Mouse (Mus musculus) lung, embryonic 14.5 days (tissue): Measurements from ENCODE around the gene Cdhr3. TPM values are rescaled to one million over a fixed set of nuclear protein-coding genes. Genes with fewer than 3 reads are reported as not detected.

ENCODE experiments used
- ATAC-seq: fragments of 200-750 bp; cut with Nextera tagmentation; 2 replicates; pipeline ENCODE4 v1.8.0; 2017; ENCODE audit warnings: mild to moderate bottlenecking, moderate TSS enrichment, moderate library complexity; ENCODE audit not compliant: insufficient read depth
- DNase-seq: peaks from one replicate; pipeline ENCODE4 v3.0.0-alpha.2; 2015
- H3K27ac ChIP-seq: fragments of 300-500 bp; sonication (generic); 2 replicates; pipeline ENCODE4 v1.5.1; 2014; ENCODE audit warnings: low read depth, mild to moderate bottlenecking, moderate library complexity
- H3K27me3 ChIP-seq: fragments of 300-500 bp; sonication (generic); 2 replicates; pipeline ENCODE4 v1.6.1; 2014; ENCODE audit warnings: low read length, control low read depth; ENCODE audit not compliant: insufficient read depth
- H3K36me3 ChIP-seq: fragments of 300-500 bp; sonication (generic); 2 replicates; pipeline ENCODE4 v1.6.1; 2014; ENCODE audit warnings: control low read depth; ENCODE audit not compliant: insufficient read depth
- H3K4me1 ChIP-seq: fragments of 300-500 bp; sonication (generic); 2 replicates; pipeline ENCODE4 v1.6.1; 2014; ENCODE audit warnings: antibody characterized with exemption, control low read depth; ENCODE audit not compliant: insufficient read depth
- H3K4me2 ChIP-seq: fragments of 300-500 bp; sonication (generic); 2 replicates; pipeline ENCODE4 v1.6.1; 2014; ENCODE audit warnings: mild to moderate bottlenecking
- H3K4me3 ChIP-seq: fragments of 300-500 bp; sonication (generic); 2 replicates; pipeline ENCODE4 v1.5.1; 2014; ENCODE audit warnings: low read depth, low read length
- H3K9ac ChIP-seq: fragments of 300-500 bp; sonication (generic); 2 replicates; pipeline ENCODE4 v1.6.1; 2014
- H3K9me3 ChIP-seq: fragments of 300-500 bp; sonication (generic); 2 replicates; pipeline ENCODE4 v1.6.1; 2016; ENCODE audit warnings: low read depth, low read length, control low read depth
- CTCF ChIP-seq: IDR thresholded peaks from 2 replicates; pipeline ENCODE4 v1.5.1; 2016; ENCODE audit warnings: antibody characterized with exemption, low read depth
- WGBS: fragments of 180-500 bp; shearing (Covaris S2); extraction: QIAGEN DNeasy Blood & Tissue Kit; methylation state at CpG from one replicate; pipeline ENCODE4 v1.1.7; 2014; 5-methylcytosine and 5-hydroxymethylcytosine counted together
- polyA plus RNA-seq: library from polyadenylated mRNA; unstranded; fragments of >200 nt; fragmentation: Nextera tagmentation; extraction: Ambion mirVana; gene quantifications from 2 replicates; pipeline ENCODE4 v1.2.1, GENCODE M21; 2014

Gene Cdhr3
- polyA plus RNA-seq, 1 experiment from 2014 or later: not detected

- Histone ChIP-seq H3K9ac (no peak overlapping the region), H3K4me1 (no peaks in the 10 kb centered on the region), H3K36me3 (no peaks in the 10 kb centered on the region), H3K27me3 (no peaks in the 10 kb centered on the region), H3K27ac (no peak overlapping the region), H3K4me2 (0 out of 2 replicates have a peak overlapping the region, but pooled peaks have one; percentile 21), H3K9me3 (no peaks in the 10 kb centered on the region), H3K4me3 (no peak overlapping the region)
- peak; percentile 45 for ATAC-seq
- 2% methylated on average over 10 of the region's 10 CpGs for WGBS
- peak; percentile 95 for TF ChIP-seq CTCF
- peak; percentile 93 for DNase-seq
These were observed 65.6 kb downstream of the Cdhr3 start for GRCm38 (mm10) chr12:33027093-33027492.

GRCm38 (mm10) chr12:33024524-33024923, 68.2 kb downstream of the Cdhr3 start:
- no peak for ATAC-seq
- no peaks in the 10 kb centered on the region for H3K4me1 ChIP-seq

GRCm38 (mm10) chr12:33021751-33022150, 70.9 kb downstream of the Cdhr3 start:
- no peak overlapping the region for H3K4me2 ChIP-seq
- no peak for TF ChIP-seq CTCF
- H3K9ac ChIP-seq: no peak overlapping the region

More at GRCm38 (mm10) chr12:33024524-33024923, 68.2 kb downstream of the Cdhr3 start:
- H3K4me2 ChIP-seq: no peak overlapping the region
- DNase-seq: no peak
- no peaks in the 10 kb centered on the region for H3K27me3 ChIP-seq
- H3K27ac ChIP-seq: no peak overlapping the region
- H3K4me3 ChIP-seq: no peak overlapping the region
- H3K36me3 ChIP-seq: no peaks in the 10 kb centered on the region
- TF ChIP-seq CTCF: no peak
- no peaks in the 10 kb centered on the region for H3K9me3 ChIP-seq
- no peak overlapping the region for H3K9ac ChIP-seq
- 63% methylated on average over 6 of the region's 6 CpGs for WGBS

GRCm38 (mm10) chr12:33021140-33021539, 71.5 kb downstream of the Cdhr3 start:
- Histone ChIP-seq H3K4me3 (no peak overlapping the region), H3K36me3 (no peaks in the 10 kb centered on the region), H3K27me3 (no peaks in the 10 kb centered on the region), H3K9ac (no peak overlapping the region), H3K4me1 (no peaks in the 10 kb centered on the region), H3K27ac (no peak overlapping the region), H3K9me3 (no peaks in the 10 kb centered on the region), H3K4me2 (no peak overlapping the region)
- no peak for DNase-seq
- TF ChIP-seq CTCF: no peak
- WGBS: 71% methylated on average over 9 of the region's 9 CpGs
- ATAC-seq: no peak

More at GRCm38 (mm10) chr12:33021751-33022150, 70.9 kb downstream of the Cdhr3 start:
- Histone ChIP-seq H3K4me3 (no peak overlapping the region), H3K36me3 (no peaks in the 10 kb centered on the region), H3K9me3 (no peaks in the 10 kb centered on the region), H3K27me3 (no peaks in the 10 kb centered on the region), H3K4me1 (no peaks in the 10 kb centered on the region), H3K27ac (no peak overlapping the region)
- DNase-seq: no peak
- ATAC-seq: no peak
- WGBS: 86% methylated on average over 4 of the region's 4 CpGs

GRCm38 (mm10) chr12:33020011-33020410, 72.7 kb downstream of the Cdhr3 start:
- no peaks in the 10 kb centered on the region for H3K9me3 ChIP-seq
- H3K4me3 ChIP-seq: no peak overlapping the region
- TF ChIP-seq CTCF: no peak
- WGBS: 79% methylated on average over 6 of the region's 6 CpGs
- no peak overlapping the region for H3K4me2 ChIP-seq
- H3K27ac ChIP-seq: no peak overlapping the region
- H3K9ac ChIP-seq: no peak overlapping the region
- H3K4me1 ChIP-seq: no peaks in the 10 kb centered on the region
- H3K27me3 ChIP-seq: no peaks in the 10 kb centered on the region
- no peaks in the 10 kb centered on the region for H3K36me3 ChIP-seq
- ATAC-seq (no peak), DNase-seq (no peak)

DNA sequence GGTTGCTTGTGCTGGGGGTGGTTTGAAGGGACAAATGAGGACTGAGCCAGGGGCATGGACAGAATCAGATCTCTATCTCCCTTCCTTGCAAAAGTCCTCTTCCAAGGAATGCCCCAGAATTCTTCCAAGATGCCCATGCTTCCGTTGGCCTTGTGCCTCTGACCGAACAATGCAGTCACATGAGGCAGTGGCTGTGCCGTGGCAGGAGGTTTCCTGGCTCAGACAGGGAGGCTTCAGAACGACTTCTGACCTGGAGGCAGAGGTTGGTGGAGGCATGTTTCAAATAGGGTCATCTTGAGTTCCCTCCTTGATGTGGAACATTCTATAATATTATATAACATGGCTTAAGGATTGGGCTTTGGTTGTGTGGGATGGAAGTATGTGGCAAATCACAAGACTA, 74.1 kb downstream of the Cdhr3 start:
- no peaks in the 10 kb centered on the region for H3K36me3 ChIP-seq
- H3K4me3 ChIP-seq: no peak overlapping the region
- no peaks in the 10 kb centered on the region for H3K27me3 ChIP-seq
- ATAC-seq (no peak), DNase-seq (no peak)
- H3K27ac ChIP-seq: no peak overlapping the region
- TF ChIP-seq CTCF: no peak
- H3K4me2 ChIP-seq: no peak overlapping the region
- no peak overlapping the region for H3K9ac ChIP-seq
- WGBS: 67% methylated on average over 4 of the region's 4 CpGs
- H3K4me1 ChIP-seq: no peaks in the 10 kb centered on the region
- no peaks in the 10 kb centered on the region for H3K9me3 ChIP-seq

DNA sequence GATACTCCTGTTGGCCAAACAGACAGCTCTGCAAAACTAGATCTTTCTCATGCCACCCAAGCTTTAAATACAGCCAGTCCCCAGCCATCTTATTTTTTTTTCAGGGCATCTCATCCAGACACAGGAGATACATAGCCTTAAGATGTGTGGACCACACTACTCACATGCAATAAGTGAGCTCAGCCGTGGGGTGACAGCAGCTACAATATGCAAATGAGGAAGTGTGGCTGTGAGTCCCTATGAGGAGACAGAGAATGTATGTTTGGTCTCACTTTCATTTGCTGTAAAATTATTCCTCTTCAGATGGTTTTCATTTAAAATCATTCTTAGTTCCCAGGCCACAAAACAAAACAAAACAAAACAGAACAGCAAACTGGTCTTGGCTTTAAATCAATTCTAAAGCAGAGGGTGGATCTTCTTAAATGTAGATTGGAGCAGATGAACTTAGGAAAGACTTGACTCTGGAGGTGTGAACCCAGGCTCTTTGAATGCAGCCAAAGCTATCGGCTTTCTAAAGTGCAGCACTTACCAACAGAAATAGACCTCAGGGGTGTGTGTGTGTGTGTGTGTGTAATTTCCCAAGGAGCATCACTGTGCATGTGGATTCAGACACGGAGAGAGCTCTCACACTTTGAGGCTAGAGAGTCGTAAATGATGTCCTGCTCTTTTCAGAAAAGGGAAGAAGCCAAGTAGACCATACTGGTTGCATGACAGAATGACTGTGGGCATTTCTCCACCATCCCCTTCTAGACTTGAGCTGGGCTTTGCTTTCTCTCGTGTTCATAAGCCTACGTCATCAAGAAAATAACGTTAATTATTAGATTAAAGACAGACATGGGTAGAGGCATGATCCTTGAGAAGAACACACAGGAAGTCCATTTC, 75.6 kb downstream of the Cdhr3 start:
- no peak overlapping the region for H3K4me3 ChIP-seq
- H3K9ac ChIP-seq: no peak overlapping the region
- no peaks in the 10 kb centered on the region for H3K9me3 ChIP-seq
- H3K4me2 ChIP-seq: no peak overlapping the region
- no peak for ATAC-seq
- TF ChIP-seq CTCF: no peak
- H3K36me3 ChIP-seq: no peaks in the 10 kb centered on the region
- H3K27me3 ChIP-seq: no peaks in the 10 kb centered on the region
- no peak for DNase-seq
- H3K27ac ChIP-seq: no peak overlapping the region
- 64% methylated on average over 7 of the region's 7 CpGs for WGBS
- no peaks in the 10 kb centered on the region for H3K4me1 ChIP-seq
